Mouse (Mus musculus) brain, adult 2 months (tissue): Measurements from ENCODE around the gene Sfxn5.

ENCODE experiments used
- DNase-seq: peaks from one replicate; pipeline ENCODE4 v3.0.0; 2011; ENCODE audit warnings: low read depth, low spot score

Sfxn5 gene

DNA sequence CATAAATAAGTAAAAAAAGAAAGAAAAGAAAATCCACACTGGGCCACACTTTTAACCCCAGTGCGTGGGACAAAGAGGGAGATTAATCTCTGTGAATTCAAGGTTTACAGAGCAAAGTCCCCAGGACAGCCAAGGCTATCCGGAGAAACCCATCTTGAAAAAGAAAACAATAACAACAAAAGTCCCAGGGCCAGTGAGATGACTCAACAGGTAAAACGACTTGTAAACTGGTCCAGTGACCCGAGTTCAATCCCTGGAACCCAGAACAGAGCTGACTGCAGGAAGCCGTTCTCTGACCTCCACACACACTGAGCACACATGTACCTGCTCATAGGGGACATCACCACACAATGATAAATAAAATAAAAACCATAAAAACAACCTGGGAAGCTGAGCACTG is 31.2 kb upstream of the Sfxn5 start:
- no peak for DNase-seq

DNA sequence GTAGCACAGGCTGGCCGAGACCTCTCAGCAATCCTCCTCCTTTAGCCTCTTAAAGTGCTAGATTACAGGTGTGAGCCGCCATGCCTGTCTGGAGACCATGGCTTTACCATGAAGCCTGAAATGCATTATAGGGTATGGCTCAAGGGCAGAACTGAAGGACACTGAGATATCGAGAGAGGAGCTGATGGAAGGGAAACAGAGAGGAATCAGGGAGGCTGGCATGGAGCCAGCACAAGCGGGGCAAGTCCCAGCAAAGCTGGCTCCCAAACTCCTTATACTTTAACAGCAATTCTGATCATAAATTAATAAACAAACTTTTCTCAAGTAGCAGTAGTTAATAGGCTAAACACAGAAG is 30.7 kb upstream of the Sfxn5 start:
- DNase-seq = no peak

DNA sequence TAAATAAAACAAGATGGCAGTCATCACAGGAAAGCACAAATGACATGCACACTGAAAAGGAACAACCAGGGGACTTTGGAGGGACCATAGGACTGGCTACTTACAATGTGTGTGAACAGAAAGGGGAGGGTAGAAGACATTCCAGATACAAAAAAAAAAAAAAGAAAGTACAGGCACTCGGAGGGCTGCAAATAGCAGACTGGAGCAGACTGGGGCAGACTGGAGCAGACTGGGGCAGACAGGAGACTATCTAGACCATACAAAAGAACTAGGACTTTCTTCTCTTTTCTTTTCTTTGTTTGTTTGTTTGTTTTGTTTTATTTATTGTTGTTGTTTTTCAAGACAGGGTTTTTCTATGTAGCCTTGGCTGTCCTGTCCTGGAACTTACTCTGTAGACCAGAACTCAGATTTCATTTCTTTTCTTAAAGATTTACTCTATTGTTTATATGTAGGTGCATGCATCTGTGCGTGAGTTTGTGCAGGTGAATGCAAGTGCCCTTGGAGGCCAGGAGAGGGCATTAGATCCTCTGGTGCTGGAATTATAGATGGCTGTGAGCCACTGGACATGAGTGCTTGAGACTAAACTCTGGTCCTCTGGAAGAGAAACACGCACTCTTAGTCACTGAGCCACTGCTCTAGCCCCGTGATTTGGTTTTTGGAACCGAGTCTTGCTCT is 30.1 kb upstream of the Sfxn5 start:
- DNase-seq = no peak

GRCm38 (mm10) chr6:85362610-85363009 is 29.4 kb upstream of the Sfxn5 start:
- peak; percentile 66 for DNase-seq

DNA sequence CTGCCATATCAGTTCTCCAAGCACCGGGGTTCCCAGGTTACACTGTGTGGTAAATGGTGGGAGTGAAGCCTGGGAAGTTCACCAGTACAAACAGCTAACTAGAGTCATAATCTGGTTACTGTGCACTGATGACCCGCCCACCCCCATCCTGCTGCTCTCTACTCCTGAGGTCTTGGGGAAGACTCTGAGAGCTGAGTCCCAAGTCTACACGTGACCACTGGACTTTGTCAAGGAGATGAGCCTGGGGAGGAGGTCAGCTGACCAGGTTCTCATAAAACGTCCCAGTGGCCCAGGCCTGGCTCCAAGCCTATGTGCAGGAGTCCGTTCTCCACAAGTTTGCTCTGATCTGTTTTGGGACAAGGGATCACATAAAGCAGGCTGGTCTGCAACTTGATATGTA is 27.1 kb upstream of the Sfxn5 start:
- DNase-seq = no peak

DNA sequence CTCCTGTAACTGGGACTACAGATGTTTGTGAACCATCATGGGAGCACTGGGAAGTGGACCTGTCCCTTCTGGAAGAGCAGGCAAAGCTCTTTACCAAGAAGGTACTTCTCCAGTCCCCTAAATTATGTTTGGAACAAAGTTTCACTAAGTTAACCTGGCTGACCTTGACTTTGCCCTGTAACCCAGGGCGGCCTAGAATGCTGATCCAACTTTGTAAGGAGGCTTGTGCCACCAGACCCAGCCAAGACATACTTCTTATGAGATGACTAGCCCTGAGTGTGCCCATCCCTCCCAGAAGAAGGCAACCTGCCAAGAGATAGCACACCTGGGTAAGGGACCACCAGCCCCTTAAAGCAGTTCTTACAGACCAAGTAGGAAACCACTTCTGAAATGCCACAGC is 25.7 kb upstream of the Sfxn5 start:
- no peak for DNase-seq

DNA sequence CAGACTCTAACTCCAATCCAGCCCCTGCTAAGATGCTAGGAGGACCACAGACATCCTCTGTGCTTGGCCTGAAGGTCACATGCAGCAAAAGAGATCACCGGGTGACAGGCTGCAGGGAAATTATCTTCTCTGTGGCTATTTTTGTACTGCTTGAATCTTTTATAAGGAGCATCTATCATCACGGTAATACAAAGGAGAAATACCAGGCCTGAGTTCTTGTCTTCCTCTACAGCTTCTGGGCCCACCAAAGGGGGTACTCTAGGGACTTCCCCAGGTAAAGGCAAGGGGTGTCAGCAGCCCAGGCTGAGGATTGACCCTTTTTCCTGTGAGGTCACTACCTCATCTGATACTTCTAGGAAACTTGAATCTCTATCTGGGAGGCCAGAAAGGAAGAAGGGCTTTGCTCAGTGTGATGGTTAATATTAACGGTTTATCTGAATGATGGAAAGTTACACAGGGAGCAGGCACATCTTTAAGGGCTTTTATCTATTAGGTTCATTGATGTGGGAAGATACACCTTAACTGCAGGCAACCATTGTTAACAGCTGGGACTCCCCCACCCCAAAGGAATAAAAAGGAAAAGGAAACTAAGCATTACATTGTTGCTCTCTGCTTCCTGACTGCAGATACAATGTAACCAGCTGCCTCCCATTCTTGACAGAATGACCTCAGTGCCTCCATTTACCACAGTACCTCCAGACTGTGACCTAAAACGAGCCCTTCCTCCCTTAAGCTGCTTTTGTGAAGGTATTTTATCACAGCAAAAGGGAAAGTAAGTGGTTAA is 23.7 kb upstream of the Sfxn5 start:
- DNase-seq = no peak

DNA sequence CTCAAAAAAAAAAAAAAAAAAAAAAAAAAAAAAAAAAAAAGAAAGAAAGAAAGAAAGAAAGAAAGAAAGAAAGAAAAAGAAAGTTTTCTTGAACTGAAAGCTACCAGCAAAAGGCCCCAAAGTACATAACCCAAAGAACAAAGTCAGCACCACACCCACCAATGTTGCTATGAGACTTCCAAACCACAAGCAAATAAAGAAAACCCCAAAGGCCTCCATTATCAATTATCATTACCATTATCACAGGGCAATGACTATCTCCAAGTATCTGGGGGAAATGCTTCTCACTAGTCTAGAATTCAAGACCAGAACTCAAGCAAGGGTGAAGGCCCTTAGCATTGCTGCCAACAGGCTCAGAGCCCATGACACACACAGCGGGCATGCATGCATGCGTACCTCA is 22.5 kb upstream of the Sfxn5 start:
- DNase-seq = no peak

- peak; percentile 61 for DNase-seq
These were observed 21.5 kb upstream of the Sfxn5 start for GRCm38 (mm10) chr6:85354709-85355108.

DNA sequence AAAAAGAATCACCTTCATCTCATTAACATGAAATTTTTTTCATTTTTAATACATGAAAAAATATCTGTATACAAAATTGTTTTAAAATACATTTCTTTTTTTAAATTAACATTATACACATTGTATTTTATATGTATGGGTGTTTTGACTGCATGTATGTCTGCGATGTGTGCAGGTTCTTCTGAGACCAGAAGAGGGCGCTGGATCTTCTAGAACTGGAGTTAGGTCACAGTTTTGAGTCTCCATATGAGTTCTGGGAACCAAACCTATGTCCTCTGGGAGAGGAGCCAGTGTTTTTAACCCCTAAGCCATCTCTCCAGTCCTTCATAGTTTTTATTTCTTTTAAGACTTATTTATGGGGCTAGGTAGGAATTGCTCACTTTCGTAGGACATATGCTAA is 20.5 kb upstream of the Sfxn5 start:
- DNase-seq = no peak

- DNase-seq = no peak
These were observed 16.9 kb upstream of the Sfxn5 start for GRCm38 (mm10) chr6:85350157-85350556.

DNA sequence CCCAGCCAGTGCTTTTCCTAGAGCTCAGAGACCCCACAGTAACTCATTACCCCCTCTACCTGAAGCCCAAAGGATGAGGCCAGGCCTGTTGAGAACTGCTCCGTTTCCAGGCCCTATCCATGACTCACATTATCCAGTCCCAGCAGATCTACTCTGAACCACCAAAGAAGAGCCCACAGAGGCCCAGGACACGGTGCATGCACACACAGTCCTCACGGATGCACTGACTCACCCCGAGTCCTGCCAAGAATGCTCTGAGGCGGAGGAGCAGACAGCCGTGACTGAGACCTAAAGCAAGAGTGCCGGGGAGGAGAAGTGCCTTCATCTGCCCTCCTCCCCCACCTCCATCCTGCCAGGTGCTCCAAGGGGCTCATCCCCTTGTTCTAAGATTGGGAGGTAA is 16.0 kb upstream of the Sfxn5 start:
- DNase-seq = peak; percentile 92

GRCm38 (mm10) chr6:85348133-85348532 is 14.9 kb upstream of the Sfxn5 start:
- DNase-seq = no peak

GRCm38 (mm10) chr6:85346028-85346634 is 12.9 kb upstream of the Sfxn5 start:
- peak; percentile 97 for DNase-seq

DNA sequence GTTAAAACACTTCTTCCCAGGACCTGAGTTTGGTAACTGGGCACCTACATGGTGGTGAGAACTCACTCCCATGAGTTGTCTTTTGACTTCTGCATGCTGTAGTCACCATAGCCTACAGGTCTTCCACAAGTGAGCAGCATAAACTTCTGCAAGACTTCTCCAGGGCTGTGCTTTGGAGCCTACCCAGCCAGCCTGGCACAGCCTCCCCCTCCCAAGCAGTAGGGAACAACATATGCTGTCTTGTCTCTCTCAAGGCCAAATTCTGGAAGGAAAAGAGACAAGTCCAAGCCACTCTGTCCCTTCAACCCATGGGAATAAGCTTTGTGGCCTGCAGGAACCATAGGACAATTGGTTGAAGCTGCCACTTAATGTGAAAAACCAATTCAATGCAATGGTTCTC is 11.7 kb upstream of the Sfxn5 start:
- peak; percentile 65 for DNase-seq

DNA sequence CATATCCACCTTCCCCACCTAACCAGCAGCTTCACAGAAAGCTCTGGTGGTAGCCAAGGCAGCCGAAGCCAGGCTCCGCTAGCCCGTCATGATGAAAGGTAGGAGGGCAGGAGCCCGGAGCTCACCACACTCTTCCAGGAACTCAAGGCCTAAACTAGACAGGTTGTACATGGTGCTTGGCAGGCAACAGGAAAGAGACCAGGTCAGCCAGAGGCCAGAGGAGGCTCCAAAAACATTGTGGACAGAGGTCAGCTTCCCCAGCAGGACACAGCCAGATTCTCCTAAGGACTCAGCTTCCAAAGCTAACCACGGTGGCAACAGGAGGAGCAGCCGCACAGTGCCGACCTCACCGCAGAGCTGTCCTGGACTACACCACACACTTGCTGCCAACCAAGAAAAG is 9.8 kb upstream of the Sfxn5 start:
- no peak for DNase-seq

DNA sequence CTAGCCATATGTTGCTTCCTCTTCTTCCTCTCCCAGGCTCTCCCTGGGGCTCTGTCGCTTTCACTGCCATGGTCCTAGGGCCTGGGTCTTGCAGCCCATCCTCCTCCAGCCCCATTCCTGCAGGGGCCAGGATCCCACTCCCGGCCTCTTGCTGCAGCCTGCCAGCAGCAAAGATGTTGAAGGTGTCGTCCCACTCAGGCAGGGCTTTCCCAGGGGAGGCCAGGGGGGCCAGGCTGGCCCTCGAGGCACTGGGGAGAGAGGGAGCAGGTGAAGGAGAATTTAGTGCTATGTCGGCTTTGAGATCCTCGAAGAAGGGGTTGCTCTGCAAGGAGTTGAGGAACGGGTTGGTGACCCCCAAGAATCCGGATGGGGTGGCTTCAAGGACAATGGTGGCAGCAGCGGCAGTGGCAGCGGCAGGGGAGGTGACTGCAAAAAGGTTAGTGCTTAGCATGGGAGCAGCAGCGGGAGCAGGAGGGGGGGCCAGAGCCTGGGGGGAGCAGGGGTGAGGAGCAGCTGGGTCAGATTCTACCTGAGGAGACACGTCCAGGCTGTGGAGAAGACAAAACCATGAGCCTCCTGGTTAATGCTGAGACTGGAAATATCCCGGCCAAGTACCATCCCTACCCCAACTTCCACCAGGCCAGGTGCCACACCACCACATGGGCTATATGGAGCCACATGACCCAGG is 8.7 kb upstream of the Sfxn5 start:
- no peak for DNase-seq

GRCm38 (mm10) chr6:85340184-85340583 is 7.0 kb upstream of the Sfxn5 start:
- no peak for DNase-seq

- DNase-seq = peak; percentile 86
These were observed 6.2 kb upstream of the Sfxn5 start for GRCm38 (mm10) chr6:85339273-85339901.

DNA sequence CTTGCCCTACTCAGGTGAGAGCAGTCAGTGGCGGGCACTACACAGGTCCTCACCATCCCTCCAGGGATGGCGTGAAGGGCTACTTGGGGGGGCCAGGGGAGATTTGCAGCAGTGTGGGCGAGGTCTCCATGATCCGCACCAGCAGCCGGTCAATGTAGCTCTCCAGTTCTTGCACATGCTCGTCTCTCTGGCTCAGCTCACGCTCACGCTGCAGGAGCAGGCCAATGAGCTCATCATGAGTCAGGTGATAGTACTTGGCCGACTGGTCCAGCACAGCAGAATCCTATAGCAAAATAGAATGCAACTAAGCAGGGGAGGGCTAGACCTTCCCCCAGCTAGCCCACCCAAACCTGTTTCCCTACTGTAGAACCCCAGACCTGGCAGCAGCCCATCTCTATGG is 3.7 kb upstream of the Sfxn5 start:
- peak; percentile 86 for DNase-seq

DNA sequence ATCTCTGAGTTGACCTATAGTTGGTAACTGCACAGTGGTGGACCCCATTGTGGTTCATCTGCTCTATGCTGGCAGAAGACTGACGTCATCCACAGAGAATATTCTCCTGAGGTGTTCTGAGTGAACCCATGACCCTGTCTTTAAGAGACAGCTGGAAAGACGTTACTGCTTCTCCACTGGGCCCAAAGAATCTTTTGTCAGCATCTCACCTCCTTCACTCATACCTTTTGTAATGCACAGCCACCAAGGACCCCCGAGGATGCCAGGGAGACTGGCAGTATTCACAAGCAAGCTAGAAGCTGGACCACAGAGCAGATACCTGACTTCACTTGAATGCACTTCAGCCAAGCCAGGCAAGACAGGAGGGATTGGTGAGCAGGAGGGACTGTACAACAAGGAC is 2.1 kb upstream of the Sfxn5 start:
- no peak for DNase-seq

- no peak for DNase-seq
These were observed 1.6 kb upstream of the Sfxn5 start for GRCm38 (mm10) chr6:85334851-85335250.
